Mouse (Mus musculus) frontal cortex, postnatal 14 days (tissue): Measurements from ENCODE around the gene Ccdc141.

Experiments used
- DNase-seq, 2 experiments: peaks; one replicate each; pipeline ENCODE4 v3.0.0; 2022; ENCODE audit warnings: low spot score in 2 of 2

Gene Ccdc141

DNA sequence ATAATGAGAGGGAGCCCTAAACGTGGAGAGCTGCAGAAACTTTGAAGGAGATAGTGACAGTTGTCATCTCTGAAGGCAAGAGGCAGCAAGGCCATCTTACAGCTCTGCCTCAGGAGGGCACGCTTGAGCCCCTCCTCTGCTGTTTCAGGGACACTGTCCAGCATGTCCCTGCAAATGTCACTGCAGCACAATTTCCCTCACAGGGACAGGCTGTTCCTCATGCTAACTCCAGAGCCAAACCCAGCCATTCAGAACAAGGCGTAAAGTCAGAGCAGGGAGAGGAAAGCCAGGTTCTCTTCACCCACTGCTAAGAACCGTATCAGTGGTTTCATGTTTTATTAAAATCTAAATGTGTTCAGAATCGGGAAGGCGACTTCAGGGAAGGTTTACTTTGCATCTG lies 192.8 kb downstream of the Ccdc141 start:
- DNase-seq, result no peak

DNA sequence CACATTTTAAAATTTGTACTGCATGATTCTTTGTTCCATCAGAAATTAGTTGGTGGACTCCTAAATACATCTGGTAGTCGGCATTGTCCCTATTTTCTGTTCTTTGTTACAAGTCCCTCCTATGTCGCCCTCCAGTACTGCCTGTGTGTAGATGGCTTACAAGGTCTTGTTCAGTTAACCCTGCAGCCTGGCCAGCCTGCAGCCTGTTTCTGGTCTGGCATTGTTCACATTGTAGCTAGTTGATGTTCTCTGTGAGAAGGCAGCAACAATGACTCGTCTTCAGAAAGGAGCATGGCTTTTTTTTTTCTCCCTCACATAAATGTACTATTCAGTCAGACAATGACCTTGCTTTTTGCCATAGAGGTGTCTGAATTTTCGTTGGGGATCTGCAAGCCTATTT lies 198.4 kb downstream of the Ccdc141 start:
- no peak for DNase-seq

DNA sequence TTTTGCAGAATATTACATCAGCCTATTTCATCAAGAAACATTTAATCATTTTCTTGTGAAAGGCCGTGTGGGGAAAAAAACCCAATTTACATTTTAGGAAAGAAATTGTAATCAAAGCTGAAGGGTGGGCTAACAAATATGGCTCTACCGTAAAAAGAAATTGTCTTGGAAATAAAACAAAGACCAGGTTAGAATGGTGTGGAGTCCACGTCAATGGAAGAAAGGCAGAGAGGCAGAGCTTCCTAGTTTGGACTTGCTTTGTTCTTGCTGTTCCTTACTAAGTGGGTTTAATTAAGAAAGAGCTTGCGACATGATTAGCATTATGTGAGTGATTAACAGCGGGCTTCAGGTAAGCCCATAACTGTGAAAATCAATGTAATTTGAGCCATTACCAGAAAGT lies 199.4 kb downstream of the Ccdc141 start:
- no peak for DNase-seq

DNA sequence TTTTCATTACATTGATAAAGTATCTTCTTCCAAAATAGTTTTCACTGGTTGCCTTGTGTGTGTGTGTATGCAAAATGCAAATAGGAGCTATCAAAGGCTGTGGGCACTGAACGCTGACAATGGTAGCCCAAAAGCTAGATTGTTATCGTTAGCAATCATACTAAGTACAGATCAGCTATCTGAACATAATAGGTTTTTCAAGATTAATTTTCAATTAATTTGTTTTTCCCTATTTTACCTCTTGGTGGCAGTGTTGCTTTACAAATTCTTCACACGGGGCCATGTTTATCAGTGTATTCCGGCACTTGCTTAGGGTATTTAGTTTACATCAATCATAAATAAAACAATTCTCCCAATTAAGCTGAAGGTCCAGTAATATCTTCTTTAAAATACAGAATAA lies 199.8 kb downstream of the Ccdc141 start:
- no peak for DNase-seq

DNA sequence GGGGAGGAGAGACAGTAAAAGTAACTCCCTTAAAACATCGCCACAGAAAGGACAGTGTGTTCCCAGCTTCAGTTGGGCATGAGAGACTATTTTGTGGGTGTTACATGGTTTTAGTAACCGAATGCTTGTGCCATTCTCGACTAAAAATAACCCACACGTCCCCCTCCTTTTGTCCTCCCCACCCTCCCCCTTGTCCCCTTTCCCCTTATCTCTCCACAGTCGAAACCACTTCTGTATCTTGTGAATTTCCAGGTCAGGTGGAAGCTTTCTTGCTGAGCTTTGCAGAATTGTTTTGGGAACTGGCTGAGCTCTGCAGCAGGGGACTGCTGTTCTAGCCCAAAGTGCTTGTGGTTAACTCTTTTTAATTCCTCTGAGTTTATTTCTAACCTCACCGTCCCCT lies 200.2 kb downstream of the Ccdc141 start:
- no peak for DNase-seq

DNA sequence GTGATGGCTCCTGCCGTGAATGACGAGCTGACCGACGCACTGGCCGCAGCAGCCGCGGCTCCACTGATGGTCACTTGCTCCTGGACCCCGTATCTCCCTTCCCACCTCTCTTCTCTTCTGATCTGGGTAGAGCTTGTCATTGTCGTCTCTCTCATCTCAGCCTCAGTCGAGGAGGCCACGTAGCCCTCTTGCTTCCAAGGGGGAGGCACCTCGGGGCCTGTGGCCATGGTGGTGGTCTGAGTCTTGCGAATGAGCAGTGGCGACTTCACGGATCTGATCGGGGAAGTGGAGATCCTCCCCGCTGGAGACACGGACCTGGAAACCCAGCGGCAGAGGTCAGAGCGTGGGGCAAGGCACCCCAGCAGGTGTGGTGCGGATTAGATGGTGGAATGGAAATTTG lies 200.8 kb downstream of the Ccdc141 start:
- no peak for DNase-seq

DNA sequence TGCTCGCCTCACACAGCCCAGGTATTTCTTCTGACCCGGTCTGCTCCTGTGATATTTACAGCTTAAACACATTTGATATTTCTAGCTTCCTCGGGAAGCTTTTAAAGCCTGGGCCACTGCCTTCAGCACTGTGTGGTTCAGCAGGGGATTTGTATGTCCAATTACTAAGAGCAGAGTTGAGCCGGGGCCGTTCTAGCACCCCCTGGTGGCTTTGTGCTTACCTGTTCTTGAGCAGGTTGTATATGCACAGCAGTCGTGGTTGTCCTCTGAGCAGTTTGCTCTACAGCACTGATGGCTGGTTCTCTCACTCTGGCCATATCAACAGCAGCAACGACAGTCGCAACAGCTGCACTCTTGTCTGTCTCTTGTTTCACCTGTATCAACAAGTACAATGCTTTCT lies 201.5 kb downstream of the Ccdc141 start:
- DNase-seq, result peak; percentile 46 to 72

DNA sequence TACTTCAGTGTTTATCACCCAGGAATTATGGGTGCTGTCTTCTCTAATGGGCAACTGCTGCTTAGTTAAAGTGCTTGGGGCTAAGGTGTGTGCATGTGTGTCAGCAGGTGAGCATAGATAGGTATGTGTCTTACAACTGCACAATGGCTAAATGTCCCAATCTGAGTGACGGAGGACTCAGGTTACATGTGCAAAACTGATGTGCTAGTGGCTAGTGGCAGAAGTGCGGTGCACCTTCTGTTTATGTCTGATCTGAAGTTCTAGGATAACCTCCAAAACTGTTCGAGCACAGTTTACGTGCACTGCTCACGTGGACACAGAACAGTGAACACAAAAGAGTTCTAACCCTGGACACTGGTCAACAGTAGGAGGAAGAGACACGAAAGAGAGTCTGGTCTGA lies 203.9 kb downstream of the Ccdc141 start:
- no peak for DNase-seq

DNA sequence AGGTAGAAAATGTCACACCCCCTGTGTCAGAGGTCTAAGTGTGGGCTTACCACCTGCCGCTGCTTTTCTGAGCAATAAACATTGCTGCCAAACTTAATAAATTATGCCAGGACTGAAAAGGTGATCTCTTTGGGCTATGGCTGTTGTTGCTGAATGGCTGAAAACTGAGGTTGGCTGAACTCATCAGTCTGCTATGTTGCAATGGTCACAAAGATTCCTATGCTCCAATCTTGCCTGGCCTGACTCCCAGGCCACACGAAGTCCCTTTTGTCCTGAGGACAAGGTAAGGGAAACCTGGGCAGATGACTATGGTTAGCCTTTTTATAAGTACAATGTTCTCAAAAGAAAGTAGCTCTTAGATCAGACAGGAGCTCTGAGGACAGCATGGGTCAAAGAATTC lies 204.4 kb downstream of the Ccdc141 start:
- DNase-seq, result no peak

DNA sequence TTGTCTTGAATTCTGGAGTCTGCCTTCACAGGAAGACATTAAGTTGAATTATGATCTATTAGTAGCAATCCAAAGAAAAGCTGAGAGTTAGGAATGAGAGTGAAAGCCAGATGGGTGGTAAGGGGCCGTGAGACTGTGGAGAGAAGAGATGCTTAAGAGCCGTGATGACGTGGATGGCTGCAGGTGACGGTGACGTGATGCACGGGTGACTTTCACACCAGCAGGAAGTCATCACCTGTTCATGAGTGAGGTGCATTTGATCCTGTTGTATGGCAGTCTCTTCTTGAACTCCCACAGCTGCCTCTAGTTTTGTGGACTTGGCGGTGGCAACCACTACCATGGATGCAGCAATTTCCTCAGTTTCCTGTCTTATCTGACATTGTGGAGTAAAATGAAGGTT lies 204.9 kb downstream of the Ccdc141 start:
- DNase-seq, result no peak

DNA sequence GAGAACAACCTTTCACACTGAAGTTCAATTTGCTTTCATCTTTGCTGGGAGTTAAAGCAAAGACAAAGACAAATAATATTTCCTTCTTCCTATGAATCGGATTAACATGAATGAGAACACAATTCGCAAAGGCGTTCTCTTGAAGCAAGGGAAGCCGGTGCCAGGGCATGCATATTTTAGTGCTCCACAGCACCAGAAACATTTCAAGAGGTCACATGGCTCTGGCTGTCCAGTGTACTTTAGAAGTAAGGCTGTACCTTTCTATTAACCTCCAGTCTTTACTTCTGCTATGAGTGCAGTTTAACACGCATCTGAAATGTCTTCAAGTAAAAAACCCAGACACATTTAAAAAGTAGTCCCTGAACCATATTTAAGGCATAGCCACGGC lies 208.4 kb downstream of the Ccdc141 start:
- no peak for DNase-seq

DNA sequence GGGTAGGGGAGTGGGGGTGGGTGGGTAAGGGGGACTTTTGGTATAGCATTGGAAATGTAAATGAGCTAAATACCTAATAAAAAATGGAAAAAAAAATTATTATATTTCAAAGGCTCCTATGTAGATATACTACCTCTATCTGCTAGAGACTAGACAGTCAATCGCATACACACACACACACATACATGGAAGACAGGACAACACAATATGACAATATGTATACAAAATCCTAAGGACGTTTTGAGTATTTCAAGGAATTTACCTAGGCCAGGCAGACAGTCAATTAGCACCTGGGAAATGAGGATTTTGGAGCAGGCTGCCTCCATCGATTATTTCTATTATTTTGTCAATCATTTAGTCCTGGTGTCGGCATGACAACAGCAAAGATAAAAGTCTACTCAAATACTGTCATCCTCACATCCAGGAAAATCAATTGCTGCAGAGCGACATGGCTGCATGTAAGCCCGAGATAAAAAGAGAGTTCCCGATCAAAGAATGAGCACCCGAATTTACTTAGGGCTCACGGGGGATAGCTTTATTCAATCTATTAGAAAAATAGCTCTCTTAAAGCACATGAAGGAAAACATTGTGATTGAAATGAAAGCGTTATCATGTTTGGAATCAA lies 208.9 kb downstream of the Ccdc141 start:
- no peak for DNase-seq
